Mouse (Mus musculus) spleen, postnatal 14 days (tissue): ENCODE measurements around the gene Hook2.

Experiments
- DNase-seq, 2 experiments: peaks; one replicate each; pipeline ENCODE4 v3.0.0; 2021 to 2022; ENCODE audit warnings: low spot score in 2 of 2

The Hook2 gene

GRCm38 (mm10) chr8:84987388-84987787 is 3.0 kb upstream of the Hook2 start:
- DNase-seq: no peak

- no peak for DNase-seq
Measured at GRCm38 (mm10) chr8:84987903-84988302, 2.5 kb upstream of the Hook2 start.

- no peak for DNase-seq
Measured at GRCm38 (mm10) chr8:84989311-84989731, 1.1 kb upstream of the Hook2 start.

GRCm38 (mm10) chr8:84989810-84990209 is 593 bp upstream of the Hook2 start:
- DNase-seq: peak; percentile 89 to 93

- DNase-seq: no peak
Measured at GRCm38 (mm10) chr8:84990836-84991235, 433 bp downstream of the Hook2 start.

GRCm38 (mm10) chr8:84994375-84994774 is 4.0 kb downstream of the Hook2 start:
- DNase-seq: no peak

- DNase-seq: no peak
Measured at GRCm38 (mm10) chr8:84995680-84996079, 5.3 kb downstream of the Hook2 start.

GRCm38 (mm10) chr8:84996978-84997377 is 6.6 kb downstream of the Hook2 start:
- no peak for DNase-seq

- DNase-seq: peak; percentile 83 to 92
Measured at GRCm38 (mm10) chr8:84997649-84998295, 7.4 kb downstream of the Hook2 start.

- peak in 1 of 2 experiments; percentile 60 for DNase-seq
Measured at GRCm38 (mm10) chr8:85007686-85008085, 17.3 kb downstream of the Hook2 start.

- DNase-seq: no peak
Measured at GRCm38 (mm10) chr8:85011242-85011641, 20.8 kb downstream of the Hook2 start.

- peak; percentile 36 to 59 for DNase-seq
Measured at GRCm38 (mm10) chr8:85013230-85013840, 22.9 kb downstream of the Hook2 start.

- no peak for DNase-seq
Measured at GRCm38 (mm10) chr8:85014431-85014830, 24.0 kb downstream of the Hook2 start, which contains the start of gene Best2. Best2 (minus strand) TSS chr8:85014531.

GRCm38 (mm10) chr8:85016724-85017123 is 26.3 kb downstream of the Hook2 start:
- no peak for DNase-seq

GRCm38 (mm10) chr8:85017209-85017608 is 26.8 kb downstream of the Hook2 start:
- DNase-seq: no peak

- DNase-seq: no peak
Measured at GRCm38 (mm10) chr8:85021514-85022055, 31.2 kb downstream of the Hook2 start.

GRCm38 (mm10) chr8:85023846-85024245 is 33.4 kb downstream of the Hook2 start:
- no peak for DNase-seq

GRCm38 (mm10) chr8:85025098-85025932 is 34.9 kb downstream of the Hook2 start, which contains the start of gene Asna1:
Asna1 (minus strand) TSS chr8:85025281.
- peak; percentile 58 to 70 for DNase-seq

- DNase-seq: peak; percentile 95
Measured at GRCm38 (mm10) chr8:85026670-85027515, 36.5 kb downstream of the Hook2 start, which contains the start of gene Trir. Trir (plus strand) TSS chr8:85026823.

GRCm38 (mm10) chr8:85027516-85027855 is 37.1 kb downstream of the Hook2 start:
- no peak for DNase-seq

GRCm38 (mm10) chr8:85027922-85028321 is 37.5 kb downstream of the Hook2 start:
- no peak for DNase-seq
